Mouse (Mus musculus) hindbrain, embryonic 11.5 days (tissue): Measurements from ENCODE around the gene Golph3. TPM values are rescaled to one million over a fixed set of nuclear protein-coding genes. Genes with fewer than 3 reads are reported as not detected.

Source experiments
- ATAC-seq: fragments of 200-750 bp; cut with Nextera tagmentation; 2 replicates; pipeline ENCODE4 v1.8.0; 2017; ENCODE audit warnings: mild to moderate bottlenecking, moderate TSS enrichment, moderate library complexity; ENCODE audit not compliant: low FRiP score
- DNase-seq: peaks from one replicate; pipeline ENCODE4 v3.0.0-alpha.2; 2015; ENCODE audit warnings: low spot score
- H3K27ac ChIP-seq: fragments of 300-500 bp; sonication (generic); 2 replicates; pipeline ENCODE4 v1.5.1; 2014; ENCODE audit warnings: mild to moderate bottlenecking, low read depth, low read length
- H3K27me3 ChIP-seq: fragments of 300-500 bp; sonication (generic); 2 replicates; pipeline ENCODE4 v1.6.1; 2014; ENCODE audit warnings: mild to moderate bottlenecking, low read length, moderate library complexity, mixed read lengths; ENCODE audit not compliant: control insufficient read depth, insufficient read depth
- H3K36me3 ChIP-seq: fragments of 300-500 bp; sonication (generic); 2 replicates; pipeline ENCODE4 v1.6.1; 2014; ENCODE audit warnings: mild to moderate bottlenecking, low read length, moderate library complexity, mixed read lengths; ENCODE audit not compliant: control insufficient read depth, insufficient read depth
- H3K4me1 ChIP-seq: fragments of 300-500 bp; sonication (generic); replicated peaks from 2 replicates; pipeline ENCODE4 v1.6.1; 2014; ENCODE audit warnings: low read length, mixed read lengths; ENCODE audit not compliant: control insufficient read depth, insufficient read depth
- H3K4me2 ChIP-seq: fragments of 300-500 bp; sonication (generic); replicated peaks from 2 replicates; pipeline ENCODE4 v1.6.1; 2014; ENCODE audit warnings: mild to moderate bottlenecking, low read depth, low read length
- H3K4me3 ChIP-seq: fragments of 300-500 bp; sonication (generic); 2 replicates; pipeline ENCODE4 v1.5.1; 2014; ENCODE audit warnings: low read depth, low read length
- H3K9ac ChIP-seq: fragments of 300-500 bp; sonication (generic); 2 replicates; pipeline ENCODE4 v1.6.1; 2014; ENCODE audit warnings: low read depth, low read length
- H3K9me3 ChIP-seq: fragments of 300-500 bp; sonication (generic); 2 replicates; pipeline ENCODE4 v1.6.1; 2016; ENCODE audit warnings: low read length; ENCODE audit not compliant: control insufficient read depth
- WGBS: fragments of 180-500 bp; shearing (Covaris S2); extraction: QIAGEN DNeasy Blood & Tissue Kit; methylation state at CpG from one replicate; pipeline ENCODE4 v1.1.7; 2014; 5-methylcytosine and 5-hydroxymethylcytosine counted together
- polyA plus RNA-seq: library from polyadenylated mRNA; unstranded; fragments of >200 nt; fragmentation: Nextera tagmentation; extraction: Ambion mirVana; gene quantifications from 2 replicates; pipeline ENCODE4 v1.2.1, GENCODE M21; 2014

Gene Golph3
- polyA plus RNA-seq, 1 experiment from 2014 or later = 110 TPM

DNA sequence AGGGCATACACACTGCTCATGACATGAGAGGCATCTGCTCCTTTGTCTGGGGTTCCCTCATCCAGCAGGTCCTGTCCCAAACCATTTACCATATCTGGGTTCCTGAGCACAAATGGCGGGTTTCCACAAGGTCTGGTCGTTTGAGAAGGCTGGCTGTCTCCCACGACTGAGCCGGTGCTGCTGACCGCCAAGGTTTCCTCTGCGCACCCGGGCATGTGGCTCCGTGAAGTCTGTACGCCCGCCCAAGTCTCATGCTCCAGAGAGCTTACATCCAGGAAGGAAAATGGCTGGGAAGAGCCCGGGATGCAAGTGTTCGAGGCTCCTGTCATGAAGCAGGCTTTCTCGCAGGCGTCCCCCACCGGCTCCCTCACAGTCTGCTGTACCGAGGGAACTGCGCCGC lies 53.7 kb downstream of the Golph3 start:
- WGBS = 67% methylated on average over 18 of the region's 18 CpGs
- ATAC-seq = no peak
- H3K9ac ChIP-seq = no peak overlapping the region

DNA sequence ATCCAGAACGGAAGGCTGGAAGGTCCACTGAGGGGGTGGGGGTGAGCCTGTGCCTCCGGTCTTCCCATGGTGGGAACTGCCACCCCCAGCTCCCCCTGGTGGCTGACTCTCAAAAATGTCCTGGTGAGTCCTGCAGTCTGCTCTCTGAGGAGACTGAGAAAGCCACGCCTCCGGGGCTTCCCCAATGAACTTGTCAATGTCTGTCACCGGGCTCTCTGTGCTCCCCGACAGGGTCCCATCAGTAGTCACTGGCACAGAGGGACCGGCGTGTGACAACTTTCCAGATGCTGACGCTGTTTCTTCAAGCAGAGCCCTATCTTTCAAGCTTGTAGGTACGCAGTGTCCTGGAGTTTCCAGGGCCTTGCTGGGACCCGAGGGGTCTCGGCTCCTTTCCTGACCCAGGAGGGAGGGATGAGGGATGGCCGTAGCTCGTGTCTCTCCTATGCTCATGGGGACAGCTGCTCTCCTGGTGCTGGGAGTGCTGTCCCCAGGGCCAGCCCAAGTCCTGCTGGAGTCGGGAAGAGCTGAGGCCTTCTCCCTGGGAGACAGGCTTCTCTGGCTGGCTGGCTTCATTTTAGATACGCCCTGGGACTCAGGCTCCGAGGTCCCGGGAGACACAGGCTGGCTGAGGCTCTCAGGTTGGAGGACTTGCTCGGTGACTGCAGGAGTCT lies 54.5 kb downstream of the Golph3 start:
- Histone ChIP-seq H3K4me2 (peak overlapping the region; percentile 39), H3K9ac (0 out of 2 replicates have a peak overlapping the region, but pooled peaks have one; percentile 27), H3K27me3 (no peaks in the 10 kb centered on the region), H3K4me1 (peaks cover 8% of the 10 kb centered on the region; the same call in 1 of the 2 replicates), H3K36me3 (no peaks in the 10 kb centered on the region), H3K4me3 (peak overlapping the region; percentile 12; the same call in 1 of the 2 replicates), H3K27ac (no peak overlapping the region), H3K9me3 (no peaks in the 10 kb centered on the region)
- ATAC-seq (peak; percentile 88), DNase-seq (peak; percentile 94)
- WGBS = 4% methylated on average over 19 of the region's 19 CpGs

More for the DNA sequence above, 53.7 kb downstream of the Golph3 start:
- Histone ChIP-seq H3K9me3 (no peaks in the 10 kb centered on the region), H3K36me3 (no peaks in the 10 kb centered on the region), H3K27me3 (no peaks in the 10 kb centered on the region), H3K27ac (no peak overlapping the region), H3K4me1 (peaks cover 8% of the 10 kb centered on the region; the same call in 1 of the 2 replicates), H3K4me2 (peak overlapping the region; percentile 39; the same call in 1 of the 2 replicates), H3K4me3 (no peak overlapping the region)
- no peak for DNase-seq

DNA sequence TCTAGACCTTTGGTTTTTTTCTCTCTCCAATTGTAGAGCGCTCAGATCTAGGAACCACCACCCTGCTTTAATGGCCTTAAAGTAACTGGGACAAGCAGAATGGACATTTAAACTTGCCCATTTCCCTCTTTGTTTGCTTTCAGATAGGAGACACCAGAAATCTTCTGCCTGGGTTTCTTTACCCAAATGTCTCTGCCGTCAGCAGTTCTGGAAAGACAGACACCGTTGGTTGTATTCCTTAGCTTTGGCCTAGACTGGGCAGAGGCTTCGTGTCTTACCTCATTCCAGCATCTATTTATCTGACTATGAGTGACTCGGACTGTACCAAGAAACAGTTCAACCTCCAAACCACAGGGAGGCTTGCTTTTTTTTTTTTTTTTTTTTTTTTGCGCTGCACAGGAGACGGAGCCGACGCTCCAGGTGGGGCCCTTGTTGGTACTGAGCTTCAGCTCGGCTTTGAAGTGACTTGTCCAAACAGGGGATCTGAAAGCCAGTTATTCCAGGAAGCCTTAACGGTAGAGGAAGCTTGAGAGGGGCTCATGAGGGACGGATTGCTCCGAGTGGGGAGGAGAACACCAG lies 55.3 kb downstream of the Golph3 start:
- 46% methylated on average over 13 of the region's 13 CpGs for WGBS
- Histone ChIP-seq H3K36me3 (no peaks in the 10 kb centered on the region), H3K27me3 (no peaks in the 10 kb centered on the region), H3K4me3 (no peak overlapping the region), H3K4me1 (peaks cover 6% of the 10 kb centered on the region; the same call in 1 of the 2 replicates), H3K27ac (no peak overlapping the region), H3K9ac (no peak overlapping the region), H3K4me2 (no peak overlapping the region), H3K9me3 (no peaks in the 10 kb centered on the region)
- DNase-seq = no peak
- no peak for ATAC-seq

DNA sequence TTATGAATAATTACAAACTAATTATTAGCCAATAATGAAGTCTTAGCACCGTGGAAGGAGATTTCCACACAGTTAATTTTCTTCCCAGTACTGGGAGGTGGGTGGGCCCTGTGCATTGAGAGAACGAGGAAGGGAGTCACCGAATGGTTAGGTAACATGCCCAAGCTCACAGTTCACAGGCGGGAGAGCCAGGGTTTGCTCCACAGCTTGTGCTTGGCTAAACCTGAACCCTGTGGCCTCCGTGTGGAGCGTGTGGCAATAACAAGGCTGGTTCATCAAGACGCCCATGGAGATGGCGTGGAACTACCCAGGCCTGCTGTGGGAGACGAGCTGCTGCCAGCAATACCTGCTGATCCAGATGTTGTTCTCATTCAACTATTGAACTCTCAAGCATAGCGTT lies 56.5 kb downstream of the Golph3 start:
- WGBS = 78% methylated on average over 10 of the region's 10 CpGs
- Histone ChIP-seq H3K4me3 (no peak overlapping the region), H3K4me1 (peaks cover 6% of the 10 kb centered on the region; the same call in 1 of the 2 replicates), H3K4me2 (no peak overlapping the region), H3K36me3 (no peaks in the 10 kb centered on the region), H3K9me3 (no peaks in the 10 kb centered on the region), H3K9ac (no peak overlapping the region), H3K27me3 (no peaks in the 10 kb centered on the region), H3K27ac (no peak overlapping the region)
- DNase-seq = no peak
- ATAC-seq = no peak

DNA sequence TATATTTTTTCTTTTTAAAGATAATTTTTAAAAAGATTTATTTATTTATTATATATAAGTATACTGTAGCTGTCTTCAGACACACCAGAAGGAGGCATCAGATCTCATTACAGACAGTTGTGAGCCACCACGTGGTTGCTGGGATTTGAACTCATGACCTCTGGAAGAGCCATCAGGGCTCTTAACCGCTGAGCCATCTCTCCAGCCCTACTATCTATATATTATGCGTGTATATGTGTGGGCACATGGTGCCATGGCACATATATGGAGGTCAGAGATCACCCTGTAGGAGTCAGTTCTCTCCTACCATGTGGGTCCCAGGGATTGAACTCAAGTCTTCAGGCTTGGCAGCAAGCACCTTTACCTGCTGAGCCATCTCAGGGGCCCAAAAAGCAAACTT lies 58.8 kb downstream of the Golph3 start:
- Histone ChIP-seq H3K36me3 (no peaks in the 10 kb centered on the region), H3K4me2 (no peak overlapping the region), H3K9ac (no peak overlapping the region), H3K27me3 (no peaks in the 10 kb centered on the region), H3K4me1 (peaks cover 6% of the 10 kb centered on the region; the same call in 1 of the 2 replicates), H3K4me3 (no peak overlapping the region), H3K9me3 (no peaks in the 10 kb centered on the region), H3K27ac (no peak overlapping the region)
- ATAC-seq (no peak), DNase-seq (no peak)
- 92% methylated on average over 3 of the region's 3 CpGs for WGBS

DNA sequence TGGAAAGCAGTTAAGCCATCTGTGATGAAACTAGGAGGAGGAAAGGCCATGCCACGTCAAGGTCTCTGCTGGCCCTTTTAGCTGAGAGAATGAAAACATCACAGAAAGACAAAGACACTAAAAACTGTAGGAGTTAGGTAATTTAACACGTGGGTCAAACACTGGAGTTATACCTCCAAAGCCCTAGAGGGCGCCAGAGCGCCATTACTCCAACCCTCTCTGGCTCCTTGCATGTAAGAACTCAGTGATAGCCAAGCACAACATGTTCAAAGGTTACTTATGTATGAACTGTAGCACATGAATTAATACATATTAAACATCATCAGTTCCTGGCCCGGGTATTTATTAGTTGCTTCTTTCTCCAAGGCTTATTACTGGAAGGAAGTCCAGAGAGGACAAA lies 59.3 kb downstream of the Golph3 start:
- H3K4me3 ChIP-seq = no peak overlapping the region
- H3K4me1 ChIP-seq = peaks cover 6% of the 10 kb centered on the region; the same call in 1 of the 2 replicates
- H3K36me3 ChIP-seq = no peaks in the 10 kb centered on the region
- no peak overlapping the region for H3K9ac ChIP-seq
- no peak overlapping the region for H3K4me2 ChIP-seq
- WGBS = 52% methylated on average over 5 of the region's 5 CpGs
- H3K27ac ChIP-seq = no peak overlapping the region
- ATAC-seq = no peak
- H3K9me3 ChIP-seq = no peaks in the 10 kb centered on the region
- H3K27me3 ChIP-seq = no peaks in the 10 kb centered on the region
- peak; percentile 60 for DNase-seq

DNA sequence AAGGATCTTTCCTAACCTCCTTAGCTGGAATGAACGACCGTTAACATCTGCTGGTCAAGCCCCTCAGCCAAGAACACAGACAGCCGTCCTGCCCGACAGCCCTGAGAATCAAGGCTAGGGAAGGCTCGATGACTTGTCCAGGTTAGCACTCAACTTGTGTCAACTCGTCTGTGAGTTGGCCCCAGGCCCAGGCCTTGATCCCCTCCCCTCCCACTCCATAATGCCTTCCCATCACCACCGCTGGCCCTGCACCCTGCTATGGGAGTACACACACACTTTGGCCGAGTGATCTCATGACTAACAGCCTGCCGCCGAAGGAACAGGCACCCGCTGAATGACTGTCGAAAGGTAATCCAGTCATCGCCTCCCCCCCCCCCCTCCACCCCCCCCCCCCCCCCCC lies 63.4 kb downstream of the Golph3 start:
- DNase-seq = no peak
- H3K4me2 ChIP-seq = no peak overlapping the region
- no peak overlapping the region for H3K9ac ChIP-seq
- no peaks in the 10 kb centered on the region for H3K4me1 ChIP-seq
- no peak overlapping the region for H3K27ac ChIP-seq
- ATAC-seq = no peak
- 91% methylated on average over 13 of the region's 13 CpGs for WGBS
- H3K36me3 ChIP-seq = no peaks in the 10 kb centered on the region
- H3K9me3 ChIP-seq = no peaks in the 10 kb centered on the region
- no peak overlapping the region for H3K4me3 ChIP-seq
- no peaks in the 10 kb centered on the region for H3K27me3 ChIP-seq

DNA sequence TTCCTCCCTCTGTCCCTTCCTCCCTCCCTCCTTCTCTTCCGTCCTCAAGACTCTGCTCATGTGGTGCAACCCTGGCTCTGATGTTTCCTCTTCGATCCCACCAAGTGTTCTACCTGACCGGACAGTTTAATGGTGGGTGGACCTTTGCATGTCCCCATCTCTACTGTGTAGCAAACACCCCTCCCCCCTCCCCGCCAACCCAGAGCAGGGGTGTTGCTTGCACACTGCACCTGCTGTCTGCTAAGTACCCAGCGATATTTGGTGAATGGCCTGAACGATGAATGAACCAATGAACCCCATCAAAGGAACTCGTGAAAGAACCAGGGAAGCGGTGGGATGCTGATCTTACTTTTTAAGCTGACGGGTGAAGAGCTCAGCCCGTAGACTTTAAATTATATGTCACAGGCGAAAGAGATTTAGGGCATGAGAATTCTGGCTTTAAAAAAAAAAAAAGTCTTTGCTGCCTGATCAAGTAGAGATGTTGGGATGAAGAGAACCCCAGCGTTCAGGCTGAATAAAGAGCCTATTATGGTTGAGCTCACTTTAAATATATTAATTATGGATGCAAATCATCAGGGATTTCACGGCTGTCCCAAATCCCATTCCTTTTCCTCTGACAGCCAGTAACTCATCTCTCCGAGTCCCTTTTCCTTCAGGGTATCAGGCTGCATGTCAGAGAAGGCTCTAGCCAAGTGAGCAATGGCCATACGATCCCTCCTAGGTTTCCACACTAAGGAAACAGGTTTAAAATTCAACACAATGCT lies 67.7 kb downstream of the Golph3 start:
- WGBS = 63% methylated on average over 15 of the region's 15 CpGs
- Histone ChIP-seq H3K4me3 (no peak overlapping the region), H3K27ac (no peak overlapping the region), H3K9me3 (no peaks in the 10 kb centered on the region), H3K4me1 (no peaks in the 10 kb centered on the region), H3K36me3 (no peaks in the 10 kb centered on the region), H3K9ac (no peak overlapping the region), H3K4me2 (no peak overlapping the region), H3K27me3 (no peaks in the 10 kb centered on the region)
- peak; percentile 76 for ATAC-seq
- no peak for DNase-seq
